Mouse (Mus musculus): ENCODE measurements around the gene Zbtb8a.
"Not testable (repeated sequence)": the region's sequence is repeated elsewhere in the genome, so short reads cannot be mapped to it uniquely, and the experiment has no call there.

Gene Zbtb8a

GRCm38 (mm10) chr4:129377601-129378390 lies at the start of gene Zbtb8a:
Zbtb8a (minus strand) TSS chr4:129378116.
- DNase-seq (ENCODE audit: extremely low spot score), result peak; percentile 71

- no peak for DNase-seq (ENCODE audit: extremely low spot score)
Measured at GRCm38 (mm10) chr4:129418321-129418720, 40.4 kb upstream of the Zbtb8a start.

DNA sequence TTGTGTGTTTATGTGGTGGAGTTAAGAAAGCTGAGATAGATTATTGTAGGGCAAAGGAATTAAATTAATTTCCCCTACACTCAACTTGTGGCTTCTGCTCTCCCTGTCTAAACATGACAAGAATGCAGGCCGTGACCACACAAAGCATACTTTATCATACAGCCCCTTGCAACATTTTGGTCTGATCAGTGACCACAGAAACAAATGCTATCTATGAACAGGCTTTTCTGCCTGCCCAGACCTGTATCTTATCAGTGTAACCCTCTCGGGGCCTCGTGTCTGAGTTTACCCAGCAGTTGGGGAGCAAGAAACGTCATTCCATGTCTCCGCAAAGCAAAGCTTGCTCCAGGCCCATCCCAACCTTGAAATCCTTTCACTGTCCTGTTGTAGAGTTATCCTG lies 38.6 kb upstream of the Zbtb8a start:
- DNase-seq (ENCODE audit: extremely low spot score), result no peak

- no peak for DNase-seq (ENCODE audit: extremely low spot score)
Measured at GRCm38 (mm10) chr4:129415892-129416291, 38.0 kb upstream of the Zbtb8a start.

- DNase-seq (ENCODE audit: extremely low spot score), result no peak
Measured at GRCm38 (mm10) chr4:129410991-129411390, 33.1 kb upstream of the Zbtb8a start.

GRCm38 (mm10) chr4:129410532-129410931 lies 32.6 kb upstream of the Zbtb8a start:
- DNase-seq (ENCODE audit: extremely low spot score), result not testable (repeated sequence)

DNA sequence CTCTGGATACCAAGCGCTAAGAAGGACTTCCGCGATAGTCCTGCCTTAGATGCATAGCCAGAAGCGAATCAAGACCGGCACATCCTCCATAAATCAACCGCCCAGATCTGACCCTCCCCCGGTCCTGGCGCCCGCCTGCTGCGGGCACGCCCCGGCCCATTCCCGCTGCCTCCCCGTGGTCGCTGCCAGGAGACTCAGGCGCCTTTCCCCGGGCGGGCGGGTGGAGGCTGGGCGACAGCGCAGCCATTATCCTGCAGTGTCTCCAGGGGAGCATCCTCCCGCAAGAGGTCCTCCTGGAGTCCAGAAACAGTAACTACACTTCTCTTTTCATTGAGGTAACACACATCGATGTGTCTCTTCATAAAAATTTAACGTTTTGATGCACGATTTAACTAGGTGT lies 28.5 kb upstream of the Zbtb8a start:
- DNase-seq (ENCODE audit: extremely low spot score), result peak; percentile 74

GRCm38 (mm10) chr4:129399813-129400212 lies 21.9 kb upstream of the Zbtb8a start:
- DNase-seq (ENCODE audit: extremely low spot score), result no peak

- DNase-seq (ENCODE audit: extremely low spot score), result no peak
Measured at GRCm38 (mm10) chr4:129396960-129397359, 19.0 kb upstream of the Zbtb8a start.

GRCm38 (mm10) chr4:129394089-129394870 lies 16.4 kb upstream of the Zbtb8a start:
- DNase-seq (ENCODE audit: extremely low spot score), result no peak

- DNase-seq (ENCODE audit: extremely low spot score), result no peak
Measured at GRCm38 (mm10) chr4:129390936-129391557, 13.1 kb upstream of the Zbtb8a start.

DNA sequence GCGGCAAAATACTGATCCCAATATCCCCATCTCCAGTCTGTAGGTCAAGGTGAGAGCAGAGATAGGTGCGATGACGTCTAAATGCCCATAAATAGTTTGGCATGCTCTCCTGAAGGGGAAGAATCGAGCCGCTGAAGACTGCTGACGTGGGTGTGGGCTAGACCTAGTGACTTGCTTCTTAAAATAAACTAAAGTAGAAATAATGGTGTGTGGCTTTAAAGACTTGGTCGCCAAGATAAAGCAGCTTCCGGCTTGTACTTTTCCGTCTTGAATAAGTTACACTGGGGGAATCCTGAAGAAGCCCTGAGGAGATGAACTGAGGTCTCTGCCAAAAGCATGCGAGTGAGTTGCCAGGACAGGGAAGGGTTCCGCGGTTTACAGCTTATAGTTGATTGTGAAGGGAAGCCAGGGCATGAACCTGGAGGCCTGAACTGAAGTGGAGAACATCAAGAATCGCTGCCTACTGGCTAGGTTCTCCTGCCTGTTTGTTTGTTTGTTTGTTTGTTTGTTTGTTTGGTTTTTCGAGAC lies 12.4 kb upstream of the Zbtb8a start:
- DNase-seq (ENCODE audit: extremely low spot score), result no peak

GRCm38 (mm10) chr4:129388404-129388803 lies 10.5 kb upstream of the Zbtb8a start:
- DNase-seq (ENCODE audit: extremely low spot score), result no peak

DNA sequence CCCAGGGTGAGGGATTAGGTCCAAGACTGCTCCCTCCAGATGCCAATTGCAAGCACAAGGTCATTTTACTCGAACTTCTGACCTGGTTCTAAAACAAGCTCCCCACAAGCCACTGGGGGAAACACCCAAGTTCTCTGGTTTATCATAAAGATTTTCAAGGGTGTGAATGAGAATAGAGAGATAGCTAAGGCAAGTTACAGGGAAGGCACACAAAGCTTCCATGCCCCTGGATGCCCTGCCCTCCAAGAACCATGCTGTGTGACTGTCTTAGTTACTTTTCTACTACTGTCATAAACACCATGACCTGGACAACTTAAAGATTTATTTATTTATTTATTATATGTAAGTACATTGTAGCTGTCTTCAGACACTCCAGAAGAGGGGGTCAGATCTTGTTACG lies 9.1 kb upstream of the Zbtb8a start:
- DNase-seq (ENCODE audit: extremely low spot score), result no peak

DNA sequence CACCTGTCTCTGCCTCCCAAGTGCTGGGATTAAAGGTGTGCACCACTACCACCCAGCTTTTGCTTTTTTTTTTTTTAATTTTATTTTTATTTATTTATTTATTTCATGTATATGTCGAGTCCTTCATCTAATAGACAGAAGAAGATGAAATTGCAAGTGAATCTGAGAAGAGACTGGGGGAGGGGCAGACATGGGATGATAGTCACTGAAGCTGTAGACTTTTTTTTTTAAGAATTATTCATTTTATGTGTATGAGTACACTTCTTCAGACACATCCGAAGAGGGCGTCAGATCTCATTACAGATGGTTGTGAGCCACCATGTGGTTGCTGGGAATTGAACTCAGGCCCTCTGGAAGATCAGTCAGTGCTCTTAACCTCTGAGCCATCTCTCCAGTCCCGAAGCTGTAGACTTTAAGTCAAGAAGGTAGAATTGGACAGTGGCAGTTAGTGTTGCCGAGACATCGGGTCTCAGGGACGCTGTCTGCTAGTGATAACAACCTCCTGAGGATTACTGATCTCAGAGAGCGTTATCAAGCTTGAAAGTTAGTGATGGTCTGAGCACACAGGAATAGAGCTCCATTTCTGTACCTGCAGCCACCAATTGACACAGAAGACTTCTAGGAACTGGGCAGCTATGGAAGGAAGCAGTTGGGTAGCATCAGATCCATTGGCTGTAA lies 8.5 kb upstream of the Zbtb8a start:
- DNase-seq (ENCODE audit: extremely low spot score), result no peak

- no peak for DNase-seq (ENCODE audit: extremely low spot score)
Measured at GRCm38 (mm10) chr4:129385685-129386084, 7.8 kb upstream of the Zbtb8a start.

GRCm38 (mm10) chr4:129384440-129384839 lies 6.5 kb upstream of the Zbtb8a start:
- no peak for DNase-seq (ENCODE audit: extremely low spot score)

DNA sequence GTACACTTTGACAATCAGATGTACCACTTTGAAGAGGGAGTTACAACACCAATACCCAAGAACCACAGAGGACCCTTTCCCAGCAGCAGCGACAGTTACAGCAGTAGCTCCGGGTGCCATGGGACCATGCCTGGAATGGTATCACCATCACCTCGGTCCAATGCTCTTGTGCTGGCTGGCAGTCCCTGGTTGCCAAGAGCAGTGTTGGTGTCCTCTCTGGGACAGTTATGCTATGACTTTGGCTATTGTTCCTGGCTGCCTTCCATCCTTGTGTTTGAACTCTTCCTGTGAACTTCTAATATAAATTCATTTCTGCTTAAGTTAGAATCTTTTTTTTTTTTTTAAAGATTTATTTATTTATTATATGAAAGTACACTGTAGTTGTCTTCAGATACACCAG lies 5.7 kb upstream of the Zbtb8a start:
- no peak for DNase-seq (ENCODE audit: extremely low spot score)

- DNase-seq (ENCODE audit: extremely low spot score), result no peak
Measured at GRCm38 (mm10) chr4:129382488-129382887, 4.6 kb upstream of the Zbtb8a start.

GRCm38 (mm10) chr4:129382029-129382428 lies 4.1 kb upstream of the Zbtb8a start:
- no peak for DNase-seq (ENCODE audit: extremely low spot score)

- DNase-seq (ENCODE audit: extremely low spot score), result no peak
Measured at GRCm38 (mm10) chr4:129381148-129381547, 3.2 kb upstream of the Zbtb8a start.

DNA sequence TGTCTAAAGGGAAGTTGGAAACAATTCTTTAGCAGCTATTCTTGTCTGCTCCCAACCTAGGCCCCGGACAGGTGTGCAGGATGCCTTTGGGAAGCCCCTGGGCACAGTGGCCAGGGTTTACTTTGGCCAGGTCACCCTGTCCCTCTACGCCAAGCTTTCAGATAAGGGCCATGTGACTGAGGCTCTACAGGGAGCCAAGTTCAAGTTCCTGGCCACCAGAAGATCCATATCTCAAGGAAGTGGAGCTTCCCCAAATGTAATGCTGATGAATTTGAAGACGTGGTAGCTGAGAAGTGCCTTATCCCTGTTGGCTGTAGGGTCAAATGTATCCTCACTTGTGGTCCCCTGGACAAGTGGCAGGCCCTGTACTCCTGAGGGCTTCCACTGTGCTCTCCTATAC lies 1.9 kb upstream of the Zbtb8a start:
- DNase-seq (ENCODE audit: extremely low spot score), result no peak
